Mouse (Mus musculus) ovary, postnatal 14 days (tissue): ENCODE results near the gene Sept4.

Experiments
- DNase-seq: peaks from one replicate; pipeline ENCODE4 v3.0.0; 2022; ENCODE audit warnings: low spot score

Gene Sept4

GRCm38 (mm10) chr11:87602234-87602633 lies 33.5 kb downstream of the Sept4 start:
- no peak for DNase-seq

- DNase-seq = no peak
Observed at GRCm38 (mm10) chr11:87603571-87603970, 34.9 kb downstream of the Sept4 start.

- DNase-seq = no peak
Observed at GRCm38 (mm10) chr11:87609264-87609663, 40.6 kb downstream of the Sept4 start.

- no peak for DNase-seq
Observed at GRCm38 (mm10) chr11:87611547-87611946, 42.8 kb downstream of the Sept4 start.

- no peak for DNase-seq
Observed at GRCm38 (mm10) chr11:87613972-87614371, 45.3 kb downstream of the Sept4 start.

GRCm38 (mm10) chr11:87615551-87615950 lies 46.8 kb downstream of the Sept4 start:
- no peak for DNase-seq

- DNase-seq = no peak
Observed at GRCm38 (mm10) chr11:87615952-87616351, 47.2 kb downstream of the Sept4 start.

- DNase-seq = no peak
Observed at GRCm38 (mm10) chr11:87616790-87617474, 48.2 kb downstream of the Sept4 start, which contains the start of gene Hsf5. TSS of gene Hsf5 (plus strand) at chr11:87617164.

- DNase-seq = no peak
Observed at GRCm38 (mm10) chr11:87617606-87618005, 48.9 kb downstream of the Sept4 start.

GRCm38 (mm10) chr11:87623160-87623559 lies 54.5 kb downstream of the Sept4 start:
- DNase-seq = no peak

- peak; percentile 27 for DNase-seq
Observed at GRCm38 (mm10) chr11:87629859-87630258, 61.2 kb downstream of the Sept4 start.

- no peak for DNase-seq
Observed at GRCm38 (mm10) chr11:87638793-87639192, 70.1 kb downstream of the Sept4 start.

GRCm38 (mm10) chr11:87639206-87639605 lies 70.5 kb downstream of the Sept4 start:
- DNase-seq = peak; percentile 59
